Mouse (Mus musculus): ENCODE measurements around the gene Cep170b. TPM values are rescaled to one million over a fixed set of nuclear protein-coding genes. Genes with fewer than 3 reads are reported as not detected.

Cep170b gene
- polyA plus RNA-seq, 1 experiment, result 5.8 TPM

DNA sequence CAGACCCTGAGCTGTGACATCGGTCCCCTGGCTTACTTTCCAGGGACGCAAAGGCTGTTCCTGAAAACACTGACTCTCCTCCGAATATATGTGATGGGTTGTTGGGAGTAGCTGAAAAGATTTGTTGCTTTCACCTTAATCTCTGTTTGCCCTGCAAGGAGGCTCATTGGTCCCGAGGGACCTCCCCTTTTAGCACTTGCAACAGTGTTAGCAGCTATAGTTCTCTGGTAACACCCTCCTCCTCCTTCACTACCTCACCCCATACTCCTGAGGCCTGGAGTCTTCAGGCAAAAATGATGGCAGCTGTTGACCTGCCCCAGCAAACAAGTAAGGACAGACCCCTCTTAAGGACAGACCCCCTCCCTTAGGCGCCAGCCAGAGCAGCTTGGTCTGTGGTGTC, 1.3 kb upstream of the Cep170b start:
- H3K4me3 ChIP-seq (replicated peaks; ENCODE audit: control insufficient read depth, low read depth, low read length), result no peak overlapping the region
- 73% methylated on average over 5 of the region's 5 CpGs for WGBS
- H3K4me1 ChIP-seq (ENCODE audit: control insufficient read depth, insufficient read depth, low read length), result no peaks in the 10 kb centered on the region
- TF ChIP-seq CTCF (IDR thresholded peaks at IDR 0.05; ENCODE audit: control insufficient read depth, insufficient read depth, low read length), result no peak
- TF ChIP-seq POLR2A (IDR thresholded peaks at IDR 0.05; ENCODE audit: borderline replicate concordance, control insufficient read depth, low read depth, low read length), result no peak
- H3K27ac ChIP-seq (ENCODE audit: control insufficient read depth, insufficient read depth, low read depth, low read length, poor library complexity), result no peak overlapping the region

DNA sequence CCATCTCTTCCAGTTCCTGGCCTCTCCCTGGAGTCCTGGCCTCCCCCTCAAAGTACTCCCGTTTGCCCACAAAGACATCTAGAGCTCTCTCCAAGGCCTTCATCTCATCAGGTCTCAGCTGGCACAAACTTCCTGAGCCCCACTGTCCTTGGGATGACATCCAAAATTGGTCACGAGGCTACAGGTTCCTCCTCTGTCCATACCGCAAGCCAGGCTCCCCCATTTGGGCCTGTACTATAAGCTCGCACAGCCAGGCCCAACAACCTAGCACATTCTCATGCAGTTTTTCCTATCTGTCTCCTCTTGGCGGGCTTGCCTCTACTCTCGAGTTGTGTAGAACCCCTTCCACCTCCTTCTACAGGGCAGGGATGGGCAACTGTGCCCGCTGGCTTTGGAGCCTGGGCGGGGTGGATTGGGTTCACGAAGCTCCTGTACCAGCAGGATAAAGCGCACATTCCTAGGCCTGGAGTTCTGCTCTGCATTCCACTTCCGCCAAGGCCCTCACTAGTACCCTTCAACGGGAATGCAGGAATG, 702 bp downstream of the Cep170b start:
- 76% methylated on average over 12 of the region's 12 CpGs for WGBS
- TF ChIP-seq CTCF (IDR thresholded peaks at IDR 0.05; ENCODE audit: control insufficient read depth, insufficient read depth, low read length) (no peak), POLR2A (IDR thresholded peaks at IDR 0.05; ENCODE audit: borderline replicate concordance, control insufficient read depth, low read depth, low read length) (no peak)
- Histone ChIP-seq H3K27ac (ENCODE audit: control insufficient read depth, insufficient read depth, low read depth, low read length, poor library complexity) (no peak overlapping the region), H3K4me1 (ENCODE audit: control insufficient read depth, insufficient read depth, low read length) (no peaks in the 10 kb centered on the region), H3K4me3 (replicated peaks; ENCODE audit: control insufficient read depth, low read depth, low read length) (no peak overlapping the region)

DNA sequence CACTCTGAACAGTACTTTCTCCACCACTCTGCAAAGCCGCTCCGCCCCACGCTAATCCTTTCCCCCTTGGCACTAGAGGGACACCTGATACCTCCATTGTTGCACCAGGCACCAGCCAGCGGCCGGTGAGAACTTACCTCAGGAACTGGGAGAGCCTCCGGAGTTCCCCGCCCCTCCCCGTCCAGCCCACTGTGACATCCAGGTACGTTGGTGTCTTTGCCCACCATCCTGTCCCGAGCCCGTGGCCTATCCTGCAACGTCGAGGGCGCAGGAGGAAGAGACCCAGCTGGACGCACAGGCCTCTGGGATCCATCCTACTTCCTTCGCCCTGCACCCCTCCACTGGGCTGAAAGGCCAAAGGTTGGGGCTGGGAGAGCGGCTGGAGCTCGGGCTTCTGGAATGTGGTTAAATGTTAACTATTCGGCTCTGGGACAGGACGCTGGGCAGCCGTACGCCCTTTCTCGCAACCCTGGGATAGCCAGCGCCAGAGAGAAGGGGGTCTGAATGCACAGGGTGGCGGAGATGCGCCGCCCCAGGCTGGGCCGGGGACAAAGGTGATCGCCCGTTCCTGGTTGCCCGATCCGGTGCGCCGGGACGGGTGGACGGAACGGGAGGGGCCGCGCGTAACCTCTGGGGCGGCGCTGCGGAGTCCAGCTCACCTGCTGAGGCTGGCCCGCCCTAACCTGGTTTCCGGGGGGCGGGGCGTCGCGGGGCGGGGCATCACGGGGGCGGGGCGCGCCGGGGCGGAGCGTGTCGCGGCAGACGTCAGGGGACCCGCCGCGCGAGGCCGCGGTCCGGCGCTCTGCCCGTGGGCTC, 1.4 kb downstream of the Cep170b start:
- Histone ChIP-seq H3K4me1 (ENCODE audit: control insufficient read depth, insufficient read depth, low read length) (no peaks in the 10 kb centered on the region), H3K27ac (ENCODE audit: control insufficient read depth, insufficient read depth, low read depth, low read length, poor library complexity) (no peak overlapping the region), H3K4me3 (replicated peaks; ENCODE audit: control insufficient read depth, low read depth, low read length) (peak overlapping the region; percentile 16)
- TF ChIP-seq POLR2A (IDR thresholded peaks at IDR 0.05; ENCODE audit: borderline replicate concordance, control insufficient read depth, low read depth, low read length) (no peak), CTCF (IDR thresholded peaks at IDR 0.05; ENCODE audit: control insufficient read depth, insufficient read depth, low read length) (no peak)
- WGBS, result 21% methylated on average over 67 of the region's 69 CpGs

DNA sequence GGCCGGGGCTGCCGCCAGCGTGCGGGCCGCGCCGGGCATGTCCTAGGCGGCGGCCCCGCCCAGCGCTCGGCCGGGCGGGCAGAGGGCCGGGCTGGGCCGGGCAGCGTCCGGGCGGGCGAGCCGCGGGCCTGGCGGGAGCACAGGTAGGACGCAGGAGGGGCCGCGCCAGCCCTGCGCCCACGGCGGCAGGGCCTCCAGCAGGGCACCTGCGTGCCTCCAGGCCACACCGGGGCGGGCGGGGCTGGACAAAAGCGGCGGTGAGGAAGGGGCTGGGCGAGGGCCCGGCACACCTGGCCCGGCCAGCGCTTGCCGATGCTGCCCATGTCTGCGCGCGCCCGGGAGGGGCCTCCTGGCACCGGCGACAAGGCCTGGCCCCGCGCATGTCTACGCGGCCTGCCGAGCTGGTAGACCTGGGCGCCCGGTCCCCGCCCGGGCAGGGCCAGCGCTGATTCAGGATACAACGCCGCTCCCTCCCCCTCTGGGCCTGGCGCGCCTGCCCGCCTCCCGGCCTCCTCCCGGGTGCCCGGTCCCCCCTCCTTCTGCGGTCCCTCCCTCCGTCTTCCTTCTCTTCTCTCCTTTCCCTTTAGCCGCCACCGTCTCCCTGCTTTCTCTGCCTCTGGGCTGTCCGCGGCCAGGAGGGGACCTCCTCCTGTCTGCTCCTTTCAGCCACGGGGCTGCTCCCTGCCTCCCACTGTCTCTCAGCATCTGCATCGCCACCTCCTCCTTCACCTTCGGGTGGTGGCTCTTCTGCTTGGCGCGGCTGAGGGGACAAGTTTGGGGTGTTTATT, 2.2 kb downstream of the Cep170b start:
- H3K4me3 ChIP-seq (replicated peaks; ENCODE audit: control insufficient read depth, low read depth, low read length), result peak overlapping the region; percentile 25
- H3K27ac ChIP-seq (ENCODE audit: control insufficient read depth, insufficient read depth, low read depth, low read length, poor library complexity), result no peak overlapping the region
- no peaks in the 10 kb centered on the region for H3K4me1 ChIP-seq (ENCODE audit: control insufficient read depth, insufficient read depth, low read length)
- 1% methylated on average over 75 of the region's 75 CpGs for WGBS
- TF ChIP-seq CTCF (IDR thresholded peaks at IDR 0.05; ENCODE audit: control insufficient read depth, insufficient read depth, low read length) (no peak), POLR2A (IDR thresholded peaks at IDR 0.05; ENCODE audit: borderline replicate concordance, control insufficient read depth, low read depth, low read length) (no peak)

DNA sequence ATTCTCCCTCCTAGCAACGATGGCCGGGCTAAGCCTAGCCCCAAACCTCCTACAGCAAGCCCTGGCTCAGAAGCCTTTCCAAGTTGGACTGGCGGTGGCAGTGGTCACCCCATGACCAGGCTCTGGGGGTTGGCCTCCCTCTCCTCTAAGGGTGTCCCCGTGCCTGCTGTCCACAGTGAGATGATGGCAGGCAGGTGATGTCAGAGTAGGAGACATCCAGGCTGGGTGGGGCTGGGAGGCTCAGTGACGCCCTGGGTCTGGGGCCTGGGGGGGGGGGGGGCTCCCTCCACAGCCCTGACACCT, 2.7 kb downstream of the Cep170b start:
- Histone ChIP-seq H3K4me1 (ENCODE audit: control insufficient read depth, insufficient read depth, low read length) (no peaks in the 10 kb centered on the region), H3K27ac (ENCODE audit: control insufficient read depth, insufficient read depth, low read depth, low read length, poor library complexity) (no peak overlapping the region), H3K4me3 (replicated peaks; ENCODE audit: control insufficient read depth, low read depth, low read length) (no peak overlapping the region)
- TF ChIP-seq CTCF (IDR thresholded peaks at IDR 0.05; ENCODE audit: control insufficient read depth, insufficient read depth, low read length) (no peak), POLR2A (IDR thresholded peaks at IDR 0.05; ENCODE audit: borderline replicate concordance, control insufficient read depth, low read depth, low read length) (no peak)
- WGBS, result 29% methylated on average over 5 of the region's 5 CpGs

DNA sequence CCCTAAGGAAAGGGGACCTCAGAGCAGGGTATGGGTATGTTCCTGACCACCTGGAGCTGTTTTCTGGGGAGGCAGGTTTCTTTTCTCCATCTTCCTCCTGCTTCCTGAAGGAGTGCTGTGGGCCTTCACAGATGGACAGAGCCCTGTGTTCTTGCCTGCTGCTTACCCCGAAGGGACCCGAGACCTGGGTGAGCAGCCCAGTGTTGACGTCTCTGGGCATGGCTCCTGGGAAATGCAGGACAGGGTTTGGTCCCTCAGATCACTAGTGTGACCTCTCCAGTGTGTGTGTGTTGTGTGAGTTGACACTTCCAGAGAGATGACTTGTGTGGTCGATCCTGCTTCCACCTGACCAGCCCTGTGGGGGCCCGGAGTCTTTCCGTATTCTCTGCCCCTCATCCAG, 3.2 kb downstream of the Cep170b start:
- Histone ChIP-seq H3K27ac (ENCODE audit: control insufficient read depth, insufficient read depth, low read depth, low read length, poor library complexity) (no peak overlapping the region), H3K4me3 (replicated peaks; ENCODE audit: control insufficient read depth, low read depth, low read length) (no peak overlapping the region), H3K4me1 (ENCODE audit: control insufficient read depth, insufficient read depth, low read length) (no peaks in the 10 kb centered on the region)
- TF ChIP-seq CTCF (IDR thresholded peaks at IDR 0.05; ENCODE audit: control insufficient read depth, insufficient read depth, low read length), result no peak
- WGBS, result 91% methylated on average over 6 of the region's 6 CpGs

DNA sequence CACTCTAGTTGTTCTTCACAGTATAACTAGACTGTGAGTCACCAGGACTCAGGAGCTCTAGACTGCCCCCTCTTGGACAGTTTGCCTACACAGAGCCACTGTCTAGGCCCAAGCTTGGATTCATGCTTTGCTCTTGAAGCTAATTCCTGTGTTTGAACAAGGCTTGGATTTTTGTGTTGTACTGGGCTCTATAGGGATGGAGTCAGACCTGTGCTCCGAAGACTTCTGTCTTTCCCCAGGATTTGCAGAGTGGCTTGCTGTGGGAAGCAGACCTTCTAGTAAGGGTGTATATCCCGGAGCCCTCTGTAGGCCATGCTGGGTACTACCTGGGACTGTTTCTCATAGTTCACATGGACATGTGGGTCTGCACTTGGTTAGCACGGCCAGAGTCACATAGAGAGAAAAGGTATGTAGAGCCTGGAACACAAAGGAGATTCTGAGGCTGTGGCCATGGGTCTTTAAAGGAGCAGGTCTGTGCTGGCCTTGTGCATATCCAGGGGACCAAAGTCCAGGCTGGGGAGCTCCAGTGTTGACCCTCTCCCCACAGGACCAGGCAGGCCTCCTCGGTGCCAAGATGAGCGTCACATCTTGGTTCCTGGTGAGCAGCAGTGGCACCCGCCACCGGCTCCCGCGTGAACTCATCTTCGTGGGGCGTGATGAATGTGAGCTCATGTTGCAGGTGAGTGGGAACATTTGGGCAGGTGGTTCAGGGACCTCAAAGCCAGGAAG, 4.0 kb downstream of the Cep170b start:
- 75% methylated on average over 11 of the region's 11 CpGs for WGBS
- no peaks in the 10 kb centered on the region for H3K4me1 ChIP-seq (ENCODE audit: control insufficient read depth, insufficient read depth, low read length)
- peak; percentile 38 for TF ChIP-seq CTCF (IDR thresholded peaks at IDR 0.05; ENCODE audit: control insufficient read depth, insufficient read depth, low read length)
- TF ChIP-seq POLR2A (IDR thresholded peaks at IDR 0.05; ENCODE audit: borderline replicate concordance, control insufficient read depth, low read depth, low read length), result no peak
- H3K4me3 ChIP-seq (replicated peaks; ENCODE audit: control insufficient read depth, low read depth, low read length), result no peak overlapping the region
- H3K27ac ChIP-seq (ENCODE audit: control insufficient read depth, insufficient read depth, low read depth, low read length, poor library complexity), result no peak overlapping the region

DNA sequence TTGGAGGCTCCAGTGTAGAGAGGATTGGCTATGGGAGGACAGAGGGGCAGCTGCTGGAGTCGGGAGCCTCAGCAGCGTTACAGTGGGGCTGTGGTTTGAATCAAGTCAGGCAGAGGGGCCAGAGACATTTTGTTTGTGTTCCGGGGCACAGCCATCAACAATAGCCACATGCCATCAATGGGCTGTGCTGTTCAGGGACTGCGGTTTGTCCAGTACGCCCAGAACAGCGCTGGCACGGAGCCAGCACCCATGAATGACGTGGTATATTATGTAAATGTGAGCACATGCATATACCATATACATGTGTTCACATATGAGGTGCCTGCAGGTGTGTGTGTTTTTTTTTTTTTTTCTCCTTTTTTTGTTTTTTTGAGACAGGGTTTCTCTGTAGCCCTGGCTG, 7.5 kb downstream of the Cep170b start:
- 76% methylated on average over 8 of the region's 8 CpGs for WGBS
- H3K27ac ChIP-seq (ENCODE audit: control insufficient read depth, insufficient read depth, low read depth, low read length, poor library complexity), result no peak overlapping the region
- no peak for TF ChIP-seq CTCF (IDR thresholded peaks at IDR 0.05; ENCODE audit: control insufficient read depth, insufficient read depth, low read length)
- TF ChIP-seq POLR2A (IDR thresholded peaks at IDR 0.05; ENCODE audit: borderline replicate concordance, control insufficient read depth, low read depth, low read length), result no peak
- no peaks in the 10 kb centered on the region for H3K4me1 ChIP-seq (ENCODE audit: control insufficient read depth, insufficient read depth, low read length)
- no peak overlapping the region for H3K4me3 ChIP-seq (replicated peaks; ENCODE audit: control insufficient read depth, low read depth, low read length)

All from bone marrow, adult 2 months (tissue).